Mouse (Mus musculus): ENCODE measurements around the gene 2810021J22Rik. TPM values are rescaled to one million over a fixed set of nuclear protein-coding genes. Genes with fewer than 3 reads are reported as not detected.
"Not testable (repeated sequence)": the region's sequence is repeated elsewhere in the genome, so short reads cannot be mapped to it uniquely, and the experiment has no call there.

2810021J22Rik gene
- polyA plus RNA-seq (2014; fragmentation: Nextera tagmentation; extraction: Ambion mirVana) = 7.1 and 9.4 TPM in 2 replicates

DNA sequence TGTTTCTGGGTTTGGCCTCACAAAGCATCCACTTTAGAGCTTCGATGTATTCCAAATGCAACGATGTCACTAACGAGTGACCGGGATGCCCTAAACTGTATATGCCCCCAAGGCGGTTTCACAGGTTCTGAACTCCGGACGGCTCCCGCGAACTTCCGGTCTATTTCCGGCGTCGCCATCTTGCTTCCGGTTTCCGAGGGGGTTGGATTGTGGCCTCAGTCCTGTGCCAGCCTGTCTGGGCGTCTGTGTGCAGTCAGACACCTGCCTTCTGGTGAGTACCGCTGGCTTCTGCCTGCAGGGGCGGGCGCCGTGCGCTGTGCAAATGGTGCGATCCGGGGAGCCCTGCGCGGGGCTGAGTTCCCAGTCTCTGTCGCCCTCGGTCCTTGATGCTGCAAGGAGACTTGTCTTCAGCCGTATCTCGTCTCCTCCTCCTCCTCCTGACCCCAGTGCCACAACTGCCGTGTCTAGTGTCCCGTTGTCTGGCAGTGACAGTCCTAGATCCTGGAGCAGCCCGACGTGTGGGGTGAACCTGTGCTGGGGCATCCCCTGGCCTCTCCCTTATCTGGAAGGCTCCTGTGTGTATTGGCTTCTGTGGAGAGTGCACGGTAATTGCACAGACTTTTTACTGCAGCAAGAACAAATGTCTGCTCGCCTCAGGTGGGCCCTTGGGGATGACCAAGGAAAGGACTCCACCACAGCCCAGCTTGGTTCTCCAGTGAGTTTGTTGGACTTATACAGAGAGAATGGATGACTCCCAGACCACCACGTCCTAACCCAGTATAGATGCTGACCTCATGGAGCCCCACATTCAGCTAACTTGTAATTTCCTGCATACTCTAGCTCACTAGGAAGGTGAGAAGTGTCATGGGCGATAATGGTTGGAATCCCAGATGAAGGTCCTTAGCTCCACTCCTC lies at the start of gene 2810021J22Rik:
Gene 2810021J22Rik, plus strand, starts transcription at position 178 of the 915 bp plus-strand sequence.
- H3K27ac ChIP-seq (ENCODE audit: low read length) = peak within 1 kb of the TSS; percentile 48; the same call in 1 of the 2 replicates
- H3K4me1 ChIP-seq (ENCODE audit: control insufficient read depth, insufficient read depth, low read length) = peaks cover 4% of the 10 kb centered on the region; the same call in 1 of the 2 replicates
- peak within 1 kb of the TSS; percentile 53 for H3K4me3 ChIP-seq (ENCODE audit: low read depth, low read length)
- H3K9me3 ChIP-seq (ENCODE audit: control insufficient read depth, low read depth, low read length) = no peaks in the 10 kb centered on the region
- peaks cover 12% of the 10 kb centered on the region; the same call in 1 of the 2 replicates for H3K36me3 ChIP-seq (ENCODE audit: control insufficient read depth, insufficient read depth, low read length)
- ATAC-seq (ENCODE audit: insufficient number of reproducible peaks, insufficient read depth, low FRiP score, low read depth) = peak; percentile 85
- H3K9ac ChIP-seq (replicated peaks; ENCODE audit: low read depth, low read length) = peak within 1 kb of the TSS; percentile 44
- H3K4me2 ChIP-seq (replicated peaks; ENCODE audit: low read depth, low read length) = peak within 1 kb of the TSS; percentile 62
- no peaks in the 10 kb centered on the region for H3K27me3 ChIP-seq (ENCODE audit: control insufficient read depth, insufficient read depth, low read length)
- WGBS = 3% methylated on average over 37 of the region's 37 CpGs

- not testable (repeated sequence) for H3K4me2 ChIP-seq (replicated peaks; ENCODE audit: low read depth, low read length); H3K27ac ChIP-seq (ENCODE audit: low read length); H3K36me3 ChIP-seq (ENCODE audit: control insufficient read depth, insufficient read depth, low read length); H3K4me1 ChIP-seq (ENCODE audit: control insufficient read depth, insufficient read depth, low read length); H3K27me3 ChIP-seq (ENCODE audit: control insufficient read depth, insufficient read depth, low read length); ATAC-seq (ENCODE audit: insufficient number of reproducible peaks, insufficient read depth, low FRiP score, low read depth); H3K4me3 ChIP-seq (ENCODE audit: low read depth, low read length); H3K9me3 ChIP-seq (ENCODE audit: control insufficient read depth, low read depth, low read length); H3K9ac ChIP-seq (replicated peaks; ENCODE audit: low read depth, low read length)
Observed at GRCm38 (mm10) chr11:58828937-58829336, 38.1 kb upstream of the 2810021J22Rik start, which contains the start of gene Olfr312. Olfr312 (plus strand) TSS chr11:58829237.

- no peaks in the 10 kb centered on the region for H3K4me1 ChIP-seq (ENCODE audit: control insufficient read depth, insufficient read depth, low read length)
- no peak overlapping the region for H3K4me2 ChIP-seq (replicated peaks; ENCODE audit: low read depth, low read length)
- H3K9me3 ChIP-seq (ENCODE audit: control insufficient read depth, low read depth, low read length) = no peaks in the 10 kb centered on the region
- no peak overlapping the region for H3K27ac ChIP-seq (ENCODE audit: low read length)
- no peaks in the 10 kb centered on the region for H3K36me3 ChIP-seq (ENCODE audit: control insufficient read depth, insufficient read depth, low read length)
- WGBS = 83% methylated on average over 3 of the region's 3 CpGs
- no peak overlapping the region for H3K9ac ChIP-seq (replicated peaks; ENCODE audit: low read depth, low read length)
- no peaks in the 10 kb centered on the region for H3K27me3 ChIP-seq (ENCODE audit: control insufficient read depth, insufficient read depth, low read length)
- no peak overlapping the region for H3K4me3 ChIP-seq (ENCODE audit: low read depth, low read length)
- ATAC-seq (ENCODE audit: insufficient number of reproducible peaks, insufficient read depth, low FRiP score, low read depth) = no peak
Observed at GRCm38 (mm10) chr11:58829764-58830163, 37.3 kb upstream of the 2810021J22Rik start.

GRCm38 (mm10) chr11:58832541-58832940 lies 34.5 kb upstream of the 2810021J22Rik start:
- 68% methylated on average over 3 of the region's 3 CpGs for WGBS
- not testable (repeated sequence) for H3K27ac ChIP-seq (ENCODE audit: low read length); H3K9ac ChIP-seq (replicated peaks; ENCODE audit: low read depth, low read length); ATAC-seq (ENCODE audit: insufficient number of reproducible peaks, insufficient read depth, low FRiP score, low read depth); H3K4me1 ChIP-seq (ENCODE audit: control insufficient read depth, insufficient read depth, low read length); H3K27me3 ChIP-seq (ENCODE audit: control insufficient read depth, insufficient read depth, low read length); H3K4me2 ChIP-seq (replicated peaks; ENCODE audit: low read depth, low read length); H3K4me3 ChIP-seq (ENCODE audit: low read depth, low read length); H3K36me3 ChIP-seq (ENCODE audit: control insufficient read depth, insufficient read depth, low read length); H3K9me3 ChIP-seq (ENCODE audit: control insufficient read depth, low read depth, low read length)

- not testable (repeated sequence) for ATAC-seq (ENCODE audit: insufficient number of reproducible peaks, insufficient read depth, low FRiP score, low read depth); H3K27me3 ChIP-seq (ENCODE audit: control insufficient read depth, insufficient read depth, low read length); H3K4me3 ChIP-seq (ENCODE audit: low read depth, low read length); H3K9me3 ChIP-seq (ENCODE audit: control insufficient read depth, low read depth, low read length); H3K4me2 ChIP-seq (replicated peaks; ENCODE audit: low read depth, low read length); H3K36me3 ChIP-seq (ENCODE audit: control insufficient read depth, insufficient read depth, low read length); H3K9ac ChIP-seq (replicated peaks; ENCODE audit: low read depth, low read length); H3K4me1 ChIP-seq (ENCODE audit: control insufficient read depth, insufficient read depth, low read length); H3K27ac ChIP-seq (ENCODE audit: low read length)
Observed at GRCm38 (mm10) chr11:58838951-58839350, 28.1 kb upstream of the 2810021J22Rik start, which contains the start of gene Olfr311. Olfr311 (plus strand) TSS chr11:58839251.

DNA sequence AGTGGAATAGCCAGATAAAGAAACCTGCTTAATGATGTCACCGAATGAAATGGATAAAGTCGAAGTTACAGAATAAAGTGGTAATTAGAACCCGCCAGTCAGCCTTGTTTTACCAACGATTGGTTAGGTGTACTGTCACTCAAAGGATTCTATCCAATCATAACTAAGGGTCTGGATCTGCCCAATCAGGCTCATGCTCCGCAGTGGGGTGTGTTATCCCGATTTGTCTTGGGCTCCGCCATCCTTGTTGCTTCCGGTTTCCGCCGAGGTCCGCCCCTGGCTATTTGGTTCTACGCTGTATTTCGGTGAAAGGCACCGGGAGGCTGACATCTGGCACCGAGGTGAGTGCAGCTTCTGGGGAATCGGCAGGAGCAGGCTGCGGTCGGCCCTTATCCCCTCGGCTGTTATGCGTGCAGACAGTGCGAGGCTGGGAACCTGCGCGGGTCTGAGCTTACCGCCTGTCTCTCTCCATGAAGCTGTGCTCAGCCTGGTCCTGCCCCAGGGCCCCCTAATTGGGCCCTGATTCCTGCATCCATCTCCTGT lies 20.0 kb upstream of the 2810021J22Rik start, which contains the start of gene Gm12258:
Gene Gm12258, plus strand, starts transcription at position 240 of the 543 bp plus-strand sequence.
- Histone ChIP-seq H3K4me3 (ENCODE audit: low read depth, low read length) (peak within 1 kb of the TSS; percentile 66), H3K4me1 (ENCODE audit: control insufficient read depth, insufficient read depth, low read length) (peaks cover 4% of the 10 kb centered on the region), H3K9ac (replicated peaks; ENCODE audit: low read depth, low read length) (peak within 1 kb of the TSS; percentile 76), H3K9me3 (ENCODE audit: control insufficient read depth, low read depth, low read length) (no peaks in the 10 kb centered on the region), H3K4me2 (replicated peaks; ENCODE audit: low read depth, low read length) (peak within 1 kb of the TSS; percentile 60), H3K27me3 (ENCODE audit: control insufficient read depth, insufficient read depth, low read length) (no peaks in the 10 kb centered on the region), H3K36me3 (ENCODE audit: control insufficient read depth, insufficient read depth, low read length) (peaks cover 5% of the 10 kb centered on the region), H3K27ac (ENCODE audit: low read length) (no peak within 1 kb of the TSS)
- WGBS = under 1% methylated on average over 24 of the region's 24 CpGs
- peak; percentile 100 for ATAC-seq (ENCODE audit: insufficient number of reproducible peaks, insufficient read depth, low FRiP score, low read depth)

- Histone ChIP-seq H3K36me3 (ENCODE audit: control insufficient read depth, insufficient read depth, low read length) (peaks cover 5% of the 10 kb centered on the region), H3K27me3 (ENCODE audit: control insufficient read depth, insufficient read depth, low read length) (no peaks in the 10 kb centered on the region), H3K9me3 (ENCODE audit: control insufficient read depth, low read depth, low read length) (no peaks in the 10 kb centered on the region), H3K4me3 (ENCODE audit: low read depth, low read length) (peak overlapping the region; percentile 66), H3K4me2 (replicated peaks; ENCODE audit: low read depth, low read length) (peak overlapping the region; percentile 60), H3K4me1 (ENCODE audit: control insufficient read depth, insufficient read depth, low read length) (peaks cover 4% of the 10 kb centered on the region), H3K9ac (replicated peaks; ENCODE audit: low read depth, low read length) (peak overlapping the region; percentile 76), H3K27ac (ENCODE audit: low read length) (no peak overlapping the region)
- WGBS = 47% methylated on average over 9 of the region's 9 CpGs
- ATAC-seq (ENCODE audit: insufficient number of reproducible peaks, insufficient read depth, low FRiP score, low read depth) = no peak
Observed at GRCm38 (mm10) chr11:58847636-58848035, 19.4 kb upstream of the 2810021J22Rik start.

DNA sequence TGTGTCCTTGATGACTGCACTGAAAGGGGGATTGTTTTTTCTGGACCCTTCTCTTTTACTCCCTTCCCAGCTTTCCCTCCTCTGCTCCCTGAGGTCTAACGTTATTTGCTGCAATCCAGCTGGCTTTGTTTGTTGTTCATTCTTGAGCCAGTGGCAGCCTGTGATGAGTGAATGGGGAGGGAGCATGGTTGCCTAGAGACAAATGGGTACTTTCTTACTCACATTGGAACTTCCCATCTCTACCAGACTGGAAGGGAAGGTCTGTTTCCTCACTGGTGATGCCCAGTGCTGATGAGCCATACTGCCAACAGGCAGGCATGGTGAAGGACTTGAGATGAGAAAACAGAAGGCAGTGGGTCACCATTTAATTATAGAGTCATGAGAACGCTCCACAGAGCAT lies 17.3 kb upstream of the 2810021J22Rik start:
- no peak for ATAC-seq (ENCODE audit: insufficient number of reproducible peaks, insufficient read depth, low FRiP score, low read depth)
- Histone ChIP-seq H3K36me3 (ENCODE audit: control insufficient read depth, insufficient read depth, low read length) (peaks cover 9% of the 10 kb centered on the region), H3K27me3 (ENCODE audit: control insufficient read depth, insufficient read depth, low read length) (no peaks in the 10 kb centered on the region), H3K27ac (ENCODE audit: low read length) (no peak overlapping the region), H3K9ac (replicated peaks; ENCODE audit: low read depth, low read length) (no peak overlapping the region), H3K4me1 (ENCODE audit: control insufficient read depth, insufficient read depth, low read length) (peaks cover 4% of the 10 kb centered on the region), H3K4me3 (ENCODE audit: low read depth, low read length) (no peak overlapping the region), H3K4me2 (replicated peaks; ENCODE audit: low read depth, low read length) (no peak overlapping the region), H3K9me3 (ENCODE audit: control insufficient read depth, low read depth, low read length) (no peaks in the 10 kb centered on the region)
- WGBS = 70% methylated on average over 2 of the region's 2 CpGs

Data from stomach, embryonic 14.5 days (tissue).